Mouse (Mus musculus) fibroblast of lung, adult 2 months (primary cell): ENCODE results near the gene Nova2.

Source experiments
- DNase-seq: peaks from one replicate; pipeline ENCODE4 v3.0.0-alpha.2; 2011; ENCODE audit warnings: low read depth

Gene Nova2

DNA sequence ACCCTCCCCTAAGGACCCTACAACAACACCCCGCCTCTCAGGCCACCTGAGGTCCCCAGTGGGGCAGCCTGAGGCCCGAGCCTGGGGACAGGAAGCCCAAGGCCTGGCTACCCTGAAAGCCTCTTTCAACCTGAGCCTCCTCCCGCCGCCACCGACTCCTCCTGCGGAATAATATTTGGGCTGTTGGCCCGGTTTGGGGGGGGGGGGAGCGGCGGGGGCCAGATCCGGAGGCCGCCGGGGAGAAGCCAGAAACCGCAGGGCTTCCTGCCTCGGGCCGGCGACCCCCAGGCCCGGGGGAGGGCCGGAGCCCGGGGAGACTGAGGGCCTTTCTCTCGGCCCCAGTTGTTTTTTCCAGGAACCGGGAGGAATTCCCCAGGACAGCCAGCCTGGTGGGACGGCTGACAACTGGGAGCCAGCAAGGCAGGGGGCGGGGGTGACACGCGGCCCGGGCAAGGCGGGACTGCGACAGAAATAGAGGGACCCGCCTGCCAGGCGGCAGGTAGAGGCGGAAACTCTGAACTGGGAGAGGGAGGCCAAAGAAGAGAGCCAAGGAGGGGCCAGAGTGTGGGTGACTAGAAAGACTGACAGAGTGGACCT, 86.4 kb downstream of the Nova2 start:
- no peak for DNase-seq

DNA sequence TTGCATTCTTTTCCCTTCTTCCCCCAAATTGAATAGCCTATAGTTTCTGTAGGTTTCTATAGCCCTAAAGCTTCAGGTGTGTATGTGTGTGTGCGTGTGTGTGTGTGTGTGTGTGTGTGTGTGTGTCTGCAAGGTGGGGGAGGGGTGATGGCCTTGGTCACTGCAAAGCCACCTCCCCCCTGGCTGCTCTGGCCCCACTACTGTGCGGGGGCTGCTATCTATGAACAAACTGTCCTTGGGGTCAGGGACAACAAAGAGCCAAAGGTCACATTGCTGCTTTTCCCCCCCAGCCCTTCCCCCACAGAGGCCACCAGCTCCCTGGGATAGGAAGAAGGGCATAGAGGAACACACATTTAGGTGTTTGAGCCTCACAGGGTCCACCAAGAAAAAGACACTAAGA, 87.2 kb downstream of the Nova2 start:
- no peak for DNase-seq

DNA sequence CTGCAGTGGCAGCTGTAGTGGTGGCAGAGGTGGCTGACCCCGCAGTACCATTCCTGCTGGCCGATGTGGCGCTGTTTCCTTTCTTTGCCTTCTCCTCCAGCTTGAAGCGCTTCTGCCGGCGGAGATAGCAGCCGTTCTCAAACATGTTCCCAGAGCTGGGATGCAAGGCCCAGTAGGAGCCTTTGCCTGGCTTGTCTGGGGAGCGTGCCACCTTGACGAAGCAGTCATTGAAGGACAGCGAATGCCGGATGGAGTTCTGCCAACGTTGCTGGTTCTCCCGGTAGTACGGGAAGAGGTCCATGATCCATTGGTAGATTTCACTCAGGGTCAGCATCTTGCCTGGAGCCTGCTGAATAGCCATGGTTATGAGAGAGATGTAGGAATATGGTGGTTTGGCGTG, 88.8 kb downstream of the Nova2 start:
- DNase-seq, result no peak
